Mouse (Mus musculus) cerebellum, adult 8-10 months (tissue): ENCODE results near the gene Nup43.
A peak's percentile ranks its signal among the peaks of the same experiment; 100 is the strongest.
"Not testable (repeated sequence)": the region's sequence is repeated elsewhere in the genome, so short reads cannot be mapped to it uniquely, and the experiment has no call there.

Experiments used
- DNase-seq: peaks from one replicate; pipeline ENCODE4 v3.0.0; 2022

The Nup43 gene

GRCm38 (mm10) chr10:7667342-7667802, at the start of gene Nup43:
Gene Nup43 (plus strand): TSS chr10:7667503.
- DNase-seq = peak; percentile 88

DNA sequence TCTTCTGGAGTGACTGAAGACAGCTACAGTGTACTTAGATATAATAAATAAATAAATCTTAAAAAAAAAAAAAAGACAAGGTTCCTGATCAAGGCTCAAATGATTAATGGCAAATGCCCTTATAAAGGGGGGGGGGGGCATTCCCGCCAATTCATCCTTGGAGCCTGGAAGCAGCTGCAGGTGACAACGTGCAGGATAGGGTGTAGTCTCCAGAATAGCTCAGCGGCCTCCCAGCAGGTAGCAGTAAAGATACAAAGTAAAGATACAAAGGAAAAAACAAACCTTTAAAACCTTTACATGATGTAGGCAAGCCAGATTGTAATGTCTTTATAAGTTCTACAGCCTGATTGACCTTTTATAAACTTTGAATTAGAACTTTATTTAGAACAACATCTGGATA, 49.7 kb upstream of the Nup43 start:
- DNase-seq = not testable (repeated sequence)

- no peak for DNase-seq
Observed at GRCm38 (mm10) chr10:7619821-7620241, 47.5 kb upstream of the Nup43 start.

GRCm38 (mm10) chr10:7620723-7621122, 46.6 kb upstream of the Nup43 start:
- DNase-seq = no peak

- peak; percentile 14 for DNase-seq
Observed at GRCm38 (mm10) chr10:7622378-7622777, 44.9 kb upstream of the Nup43 start.

GRCm38 (mm10) chr10:7623861-7624518, 43.3 kb upstream of the Nup43 start:
- DNase-seq = no peak

DNA sequence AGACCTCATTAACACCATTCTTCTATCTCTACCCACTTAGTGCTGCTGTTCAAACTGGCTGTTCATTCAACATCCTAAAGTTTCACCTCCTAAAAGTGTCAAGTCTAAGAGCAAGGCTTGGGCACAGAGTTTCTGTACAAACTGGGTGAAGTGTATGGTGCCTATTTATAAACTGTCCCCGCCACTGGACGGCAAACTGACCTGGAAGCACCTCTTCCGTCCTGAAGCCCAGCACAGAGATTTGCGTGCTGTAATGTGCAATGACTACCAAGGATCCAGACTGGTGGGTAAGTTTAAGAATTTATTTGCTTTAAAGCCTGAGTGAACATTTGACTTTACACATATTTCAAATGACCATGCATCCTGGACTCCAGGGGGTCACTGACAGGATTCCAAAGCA, 38.2 kb upstream of the Nup43 start:
- DNase-seq = no peak

GRCm38 (mm10) chr10:7630286-7630685, 37.0 kb upstream of the Nup43 start:
- DNase-seq = no peak

DNA sequence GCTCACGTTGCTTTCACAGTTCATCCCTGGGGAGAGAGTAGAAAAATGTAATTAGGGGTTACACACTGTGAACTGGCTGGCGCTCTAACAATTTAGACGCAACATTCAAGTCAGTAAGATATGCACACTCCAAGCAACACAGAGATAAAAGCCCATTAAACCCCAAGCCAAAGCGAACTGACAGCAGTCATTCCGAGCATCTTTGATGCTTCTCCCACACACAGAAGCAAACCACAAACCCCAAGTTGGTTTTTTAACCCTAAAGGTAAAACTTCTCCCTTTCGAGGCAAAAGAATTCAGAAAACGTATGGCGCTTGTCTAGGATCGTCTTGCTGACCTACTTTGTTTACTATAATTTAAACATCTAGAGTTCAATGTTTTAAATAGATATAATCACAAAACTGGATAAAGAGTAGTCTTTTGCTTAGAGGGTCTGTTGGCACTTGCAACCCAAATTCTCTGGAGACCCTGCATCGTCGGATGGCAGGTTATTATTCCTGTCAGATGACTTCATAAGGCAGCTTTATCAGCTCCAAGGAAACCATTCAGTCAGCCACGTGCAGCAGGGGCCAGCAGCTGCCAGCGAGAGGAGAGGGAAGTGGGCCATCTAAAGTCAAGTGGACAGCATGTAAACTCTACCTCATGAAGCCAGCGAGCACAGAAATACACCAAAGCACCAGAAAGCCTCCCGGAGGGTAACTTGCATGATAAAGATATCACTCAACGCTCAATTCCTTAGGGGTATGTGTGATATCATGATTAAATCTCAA, 36.2 kb upstream of the Nup43 start:
- no peak for DNase-seq

DNA sequence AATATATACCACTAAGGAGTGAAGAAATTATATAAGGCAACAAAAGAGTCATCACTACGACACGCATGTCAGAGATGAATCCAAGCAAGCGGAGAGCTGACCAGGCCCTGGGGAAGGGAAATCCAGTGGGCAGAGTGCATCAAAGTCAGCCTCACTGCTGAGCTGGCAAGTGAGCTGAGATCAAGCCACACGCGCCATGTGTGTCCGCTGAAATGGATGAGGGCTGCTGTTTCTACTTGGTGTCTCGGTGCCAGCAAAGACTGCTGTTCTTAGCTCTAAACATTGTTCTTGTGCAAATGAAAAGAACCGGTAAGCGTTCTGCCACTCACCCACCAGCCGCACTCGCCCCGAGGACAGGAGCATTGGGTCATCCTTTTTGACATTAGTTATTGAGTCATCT, 26.9 kb upstream of the Nup43 start:
- DNase-seq = no peak

GRCm38 (mm10) chr10:7645911-7646310, 21.4 kb upstream of the Nup43 start:
- DNase-seq = no peak

DNA sequence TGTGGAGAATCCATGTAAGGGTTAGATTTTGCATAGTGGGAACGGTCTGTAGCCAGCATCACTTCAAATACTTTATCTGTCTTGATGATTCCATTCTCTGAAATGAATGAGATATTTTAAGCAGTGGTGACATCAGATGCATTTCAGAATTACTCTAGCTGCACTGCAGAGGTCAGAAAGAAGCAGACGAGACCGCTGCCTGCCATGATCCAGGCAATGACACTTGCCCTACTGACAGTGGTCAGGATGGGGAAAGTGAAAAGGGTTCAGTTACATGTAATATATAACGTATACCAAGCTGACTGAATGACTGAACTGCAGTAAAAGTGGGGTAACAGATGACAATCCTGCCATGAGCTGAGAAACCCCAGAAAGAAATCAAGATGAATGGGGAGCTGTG, 18.2 kb upstream of the Nup43 start:
- no peak for DNase-seq

DNA sequence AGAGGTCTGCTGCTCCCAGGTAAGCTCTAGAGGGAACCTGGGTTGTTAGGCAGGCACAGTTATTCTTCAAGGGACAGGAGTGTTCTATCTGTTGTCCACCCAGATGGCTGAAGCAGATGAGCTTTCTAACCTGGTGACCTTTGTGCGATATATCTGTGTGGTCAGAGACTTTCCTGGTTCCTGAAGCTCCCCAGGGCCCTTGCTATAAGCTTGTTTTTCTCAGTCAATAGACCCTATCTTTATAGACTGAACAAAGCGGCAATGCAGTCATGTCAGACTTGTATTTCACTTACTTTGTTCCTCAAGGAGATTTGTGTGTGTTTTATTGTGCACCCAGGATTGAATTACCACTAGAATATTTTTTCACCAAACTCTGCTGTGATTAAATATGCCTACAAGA, 16.2 kb upstream of the Nup43 start:
- DNase-seq = no peak

- DNase-seq = no peak
Observed at GRCm38 (mm10) chr10:7662471-7663141, 4.7 kb upstream of the Nup43 start.

DNA sequence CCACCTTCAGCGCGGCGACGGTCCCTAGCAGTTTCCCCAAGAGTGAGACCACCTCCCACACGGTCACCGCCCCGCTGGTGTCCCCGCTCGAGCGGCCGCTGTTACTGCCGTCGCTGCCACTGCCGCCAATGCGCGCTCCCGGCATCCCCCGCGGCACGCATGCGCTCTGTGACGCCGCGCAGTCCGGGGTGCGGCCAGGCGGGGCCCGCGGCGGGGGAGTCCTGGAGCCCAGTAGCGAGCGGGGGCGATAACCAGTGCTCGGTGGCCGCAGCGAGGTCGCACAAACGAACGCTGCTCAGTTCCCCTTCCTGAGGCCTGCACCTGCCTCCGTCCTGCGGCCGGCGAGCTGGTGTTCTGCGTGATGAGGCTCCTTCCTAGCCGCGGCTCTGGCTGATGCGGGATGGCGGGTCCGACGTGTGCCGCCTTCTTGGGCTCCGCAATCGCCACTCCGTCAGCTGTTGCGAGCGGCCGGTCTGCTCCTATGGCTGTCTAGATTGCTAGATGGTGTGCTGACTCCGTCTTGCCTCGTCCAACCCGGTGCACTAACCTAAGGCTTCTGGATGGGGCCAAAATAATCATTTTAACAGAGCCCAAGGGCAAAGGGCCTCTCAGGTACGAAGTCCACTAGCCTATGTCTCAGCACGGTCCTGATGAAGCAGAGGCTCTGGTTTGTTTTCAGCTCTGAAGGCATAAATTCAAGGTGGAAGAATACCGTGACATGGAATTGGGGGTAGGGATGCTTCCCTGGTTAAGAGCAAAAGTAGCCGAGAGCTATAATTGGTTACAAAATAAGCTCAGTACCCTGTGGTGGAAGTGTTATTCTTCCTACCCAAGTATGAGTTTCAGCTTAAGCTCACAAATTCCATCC, 3.9 kb upstream of the Nup43 start:
- DNase-seq = peak; percentile 93

DNA sequence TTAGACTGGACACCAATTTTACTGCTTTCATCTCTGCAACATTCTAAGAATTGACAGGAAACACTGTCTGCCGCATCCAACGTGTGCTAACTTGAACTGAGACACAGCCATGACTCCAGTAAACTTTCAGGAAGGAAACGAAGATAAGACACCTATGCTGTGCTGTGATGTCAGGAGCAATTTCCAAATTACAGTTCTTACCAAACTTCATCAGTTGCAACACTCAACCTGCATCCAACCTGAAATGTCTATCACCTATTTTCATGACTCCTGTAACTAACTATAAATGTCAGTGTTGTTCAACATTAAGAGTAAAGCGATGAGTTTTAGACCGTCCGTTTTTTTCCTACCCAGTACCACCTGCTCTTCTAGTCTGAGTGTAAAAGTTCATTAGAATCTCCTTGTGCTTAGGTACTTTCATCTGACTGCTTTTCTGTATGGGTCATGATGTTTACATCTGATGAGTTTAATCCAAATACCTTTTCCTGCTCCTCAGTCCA, 3.2 kb upstream of the Nup43 start:
- no peak for DNase-seq

DNA sequence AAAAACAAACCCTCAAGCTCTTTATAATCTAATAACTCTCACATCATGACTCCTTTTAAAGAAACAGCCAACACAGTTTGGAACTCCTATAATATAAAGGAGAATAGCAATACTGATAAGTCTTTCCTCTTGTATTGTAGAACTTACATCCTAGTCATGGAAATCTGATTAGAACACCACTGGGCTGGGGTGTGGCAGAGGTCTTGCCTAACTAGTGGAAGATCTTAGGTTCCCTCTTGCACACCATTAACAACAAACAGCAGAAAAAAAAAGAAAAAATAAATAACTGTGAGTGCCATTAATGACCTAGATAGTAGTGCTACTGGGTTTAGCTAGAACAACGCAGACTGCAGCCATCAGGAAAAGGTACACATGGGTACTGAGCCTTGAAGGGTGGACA, 2.4 kb upstream of the Nup43 start:
- no peak for DNase-seq

DNA sequence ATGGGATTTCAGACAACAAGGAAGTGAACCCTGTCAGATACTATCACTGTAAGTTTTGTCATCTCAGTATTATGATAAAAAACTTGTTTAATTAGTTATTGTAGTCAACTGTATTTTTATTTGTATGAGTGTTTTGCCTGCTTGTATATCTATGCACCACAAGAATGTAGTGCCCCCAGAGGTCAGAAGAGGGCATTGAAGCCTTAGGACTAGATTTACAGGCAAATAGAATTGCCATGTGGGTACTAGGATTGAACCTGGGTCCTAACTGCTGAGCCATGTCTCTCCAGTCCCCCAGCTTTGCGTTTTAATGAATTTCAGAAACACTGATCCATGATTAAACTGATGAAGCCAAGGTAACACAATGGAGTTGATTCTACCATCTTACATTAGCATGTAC, 6.4 kb downstream of the Nup43 start:
- no peak for DNase-seq

- peak; percentile 84 for DNase-seq
Observed at GRCm38 (mm10) chr10:7680731-7681301, 13.5 kb downstream of the Nup43 start, which contains the start of the genes Pcmt1 and Lats1. Gene Pcmt1 (minus strand): TSS chr10:7681136. Gene Lats1 (plus strand): TSS chr10:7681214.

GRCm38 (mm10) chr10:7681343-7682025, 14.2 kb downstream of the Nup43 start:
- DNase-seq = peak; percentile 64

DNA sequence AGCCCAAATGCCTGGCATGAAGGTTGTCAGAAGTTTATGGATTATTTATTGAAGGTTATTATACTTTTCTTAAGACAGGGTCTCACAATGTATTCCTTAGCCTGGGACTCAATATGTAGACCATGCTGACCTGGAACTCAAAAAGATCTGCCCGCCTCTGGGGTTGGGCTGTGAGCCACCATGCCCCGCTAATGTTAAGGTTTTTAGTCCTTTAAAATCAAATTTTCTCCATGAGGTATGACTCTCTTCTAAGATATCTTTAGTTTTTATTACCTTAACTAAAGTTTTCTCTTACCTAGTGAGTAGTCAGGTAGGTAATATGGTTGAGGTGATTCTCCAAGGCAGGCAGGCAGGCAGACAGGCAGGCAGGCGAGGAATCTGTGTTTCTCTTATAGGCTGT, 14.9 kb downstream of the Nup43 start:
- no peak for DNase-seq

- no peak for DNase-seq
Observed at GRCm38 (mm10) chr10:7686902-7687301, 19.6 kb downstream of the Nup43 start.
